In genomic region chr4:142967604-142968003, GRCm38 (mm10) we compare ENCODE assay signal across 25 mouse cellular contexts.
DNase-seq lines count a peak whose midpoint lies in the region; ATAC-seq and TF ChIP-seq lines count a peak whose summit lies in the region.
"Had no signal": no experiment of that assay in that cellular context is flagged by ENCODE, and none has a peak within 500 bp of the region (broad histone marks: within the 10 kb centered on the region; RNA-seq: fewer than 3 reads in every experiment).

No protein-coding gene starts in this region.

- no peaks in the 10 kb centered on the region for H3K27me3 ChIP-seq in intestine, postnatal 0 days (replicated peaks; ENCODE audit: control insufficient read depth, insufficient read depth, low read length)
- H3K27me3 ChIP-seq in intestine, embryonic 16.5 days (replicated peaks; ENCODE audit: control insufficient read depth, insufficient read depth, low read length), result no peaks in the 10 kb centered on the region
- H3K27me3 ChIP-seq in lung, embryonic 14.5 days (ENCODE audit: insufficient read depth, low read length), result no peaks in the 10 kb centered on the region
- H3K27me3 ChIP-seq: embryonic facial prominence, embryonic 12.5 days; heart, embryonic 13.5 days; limb, embryonic 12.5 days; midbrain, embryonic 12.5 days; neural tube, embryonic 12.5 days had no signal

- no peak overlapping the region for H3K4me3 ChIP-seq in intestine, postnatal 0 days (ENCODE audit: low read depth, low read length)
- H3K4me3 ChIP-seq in intestine, embryonic 16.5 days (ENCODE audit: low read length), result no peak overlapping the region
- no peak overlapping the region for H3K4me3 ChIP-seq in lung, embryonic 14.5 days (ENCODE audit: low read depth, low read length)
- H3K4me3 ChIP-seq: embryonic facial prominence, embryonic 12.5 days; heart, embryonic 13.5 days; limb, embryonic 12.5 days; midbrain, embryonic 12.5 days; neural tube, embryonic 12.5 days had no signal

- no peak for ATAC-seq in intestine, postnatal 0 days
- ATAC-seq in intestine, embryonic 16.5 days, result no peak
- ATAC-seq in lung, embryonic 14.5 days (ENCODE audit: insufficient read depth), result no peak

- no peak overlapping the region for H3K9ac ChIP-seq in intestine, postnatal 0 days (ENCODE audit: low read depth, low read length)
- H3K9ac ChIP-seq in intestine, embryonic 16.5 days (ENCODE audit: low read depth, low read length), result no peak overlapping the region
- H3K9ac ChIP-seq in lung, embryonic 14.5 days, result no peak overlapping the region
- H3K9ac ChIP-seq: embryonic facial prominence, embryonic 12.5 days; heart, embryonic 13.5 days; limb, embryonic 12.5 days; midbrain, embryonic 12.5 days; neural tube, embryonic 12.5 days had no signal

- no peaks in the 10 kb centered on the region for H3K4me1 ChIP-seq in intestine, postnatal 0 days (replicated peaks; ENCODE audit: control insufficient read depth, insufficient read depth, low read length)
- H3K4me1 ChIP-seq in intestine, embryonic 16.5 days (ENCODE audit: control insufficient read depth, insufficient read depth, low read length), result no peaks in the 10 kb centered on the region
- H3K4me1 ChIP-seq in lung, embryonic 14.5 days (ENCODE audit: insufficient read depth), result no peaks in the 10 kb centered on the region
- H3K4me1 ChIP-seq: heart, embryonic 13.5 days; limb, embryonic 12.5 days; neural tube, embryonic 12.5 days had no signal

- no peak for DNase-seq in lung, embryonic 14.5 days
- DNase-seq in lung, adult 18-20 months, result no peak
- peak; percentile 13 for DNase-seq in ES-CJ7 (ENCODE audit: low read depth, low spot score)
- DNase-seq in ZHBTc4 (ENCODE audit: low read depth, low spot score), result peak; percentile 30
- no peak for DNase-seq in ovary, postnatal 10 days (ENCODE audit: low spot score)
- no peak for DNase-seq in right cerebral cortex, postnatal 25 days
- DNase-seq: adrenal gland, postnatal 36 days; cerebellum, adult 11 months; cerebellum, postnatal 10 days; gastrocnemius, postnatal 10 days; heart, adult 11 months; heart, postnatal 14 days; kidney, adult 8-10 months; kidney, postnatal 14 days; layer of hippocampus, postnatal 36 days; lung, postnatal 14 days; retina, postnatal 1 day; thymus, postnatal 14 days had no signal

- peak; percentile 35 for TF ChIP-seq CTCF in intestine, postnatal 0 days (IDR thresholded peaks at IDR 0.05; ENCODE audit: low read depth)
- TF ChIP-seq CTCF in lung, embryonic 14.5 days (IDR thresholded peaks at IDR 0.05; ENCODE audit: low read depth), result peak; percentile 31

- no peaks in the 10 kb centered on the region for H3K9me3 ChIP-seq in intestine, postnatal 0 days (ENCODE audit: control insufficient read depth)
- H3K9me3 ChIP-seq in intestine, embryonic 16.5 days (ENCODE audit: control insufficient read depth, low read length), result no peaks in the 10 kb centered on the region
- H3K9me3 ChIP-seq in lung, embryonic 14.5 days (ENCODE audit: low read depth, low read length), result peaks cover 5% of the 10 kb centered on the region; the same call in 1 of the 2 replicates
- H3K9me3 ChIP-seq: embryonic facial prominence, embryonic 12.5 days; heart, embryonic 13.5 days; midbrain, embryonic 12.5 days; neural tube, embryonic 12.5 days had no signal

- no peak overlapping the region for H3K4me2 ChIP-seq in intestine, postnatal 0 days (replicated peaks; ENCODE audit: low read depth)
- H3K4me2 ChIP-seq in intestine, embryonic 16.5 days (ENCODE audit: low read depth, low read length), result no peak overlapping the region
- no peak overlapping the region for H3K4me2 ChIP-seq in lung, embryonic 14.5 days
- H3K4me2 ChIP-seq: embryonic facial prominence, embryonic 12.5 days; heart, embryonic 13.5 days; limb, embryonic 12.5 days; midbrain, embryonic 12.5 days; neural tube, embryonic 12.5 days had no signal

- WGBS in intestine, postnatal 0 days, result 86% methylated on average over 2 of the region's 2 CpGs
- 87% methylated on average over 2 of the region's 2 CpGs for WGBS in intestine, embryonic 16.5 days
- WGBS in lung, embryonic 14.5 days, result 87% methylated on average over 2 of the region's 2 CpGs

- H3K27ac ChIP-seq in intestine, postnatal 0 days (ENCODE audit: low read depth, low read length), result no peak overlapping the region
- no peak overlapping the region for H3K27ac ChIP-seq in intestine, embryonic 16.5 days (ENCODE audit: low read length)
- H3K27ac ChIP-seq in lung, embryonic 14.5 days (ENCODE audit: low read depth), result no peak overlapping the region
- H3K27ac ChIP-seq: embryonic facial prominence, embryonic 12.5 days; heart, embryonic 13.5 days; limb, embryonic 12.5 days; midbrain, embryonic 12.5 days; neural tube, embryonic 12.5 days had no signal

- no peaks in the 10 kb centered on the region for H3K36me3 ChIP-seq in intestine, postnatal 0 days (ENCODE audit: control insufficient read depth, insufficient read depth)
- H3K36me3 ChIP-seq in intestine, embryonic 16.5 days (ENCODE audit: control insufficient read depth, insufficient read depth, low read length), result no peaks in the 10 kb centered on the region
- no peaks in the 10 kb centered on the region for H3K36me3 ChIP-seq in lung, embryonic 14.5 days (ENCODE audit: insufficient read depth)
- H3K36me3 ChIP-seq: embryonic facial prominence, embryonic 12.5 days; heart, embryonic 13.5 days; limb, embryonic 12.5 days; midbrain, embryonic 12.5 days; neural tube, embryonic 12.5 days had no signal

Comparison
In these comparisons a context has a peak if more than half of its experiments do, and no peak if none do; other contexts are left out.
1. DNase-seq: peak in ES-CJ7 (single experiment) and ZHBTc4 (single experiment); none in lung, embryonic 14.5 days (single experiment), lung, adult 18-20 months (0 of 2), ovary, postnatal 10 days (single experiment) and right cerebral cortex, postnatal 25 days (single experiment).